Mouse (Mus musculus) brown adipose tissue, adult 24 weeks (tissue): Measurements from ENCODE around the gene Gm9821. TPM values are rescaled to one million over a fixed set of nuclear protein-coding genes. Genes with fewer than 3 reads are reported as not detected.
A peak's percentile ranks its signal among the peaks of the same experiment; 100 is the strongest.

Source experiments
- H3K27ac ChIP-seq: fragments of 200-500 bp; replicated peaks from 2 replicates; pipeline ENCODE4 v1.5.1; 2012; ENCODE audit warnings: low read depth, mild to moderate bottlenecking, low read length
- H3K4me1 ChIP-seq: fragments of 200-500 bp; 2 replicates; pipeline ENCODE4 v1.6.1; 2012; ENCODE audit warnings: low read length, mixed read lengths; ENCODE audit not compliant: control insufficient read depth, insufficient read depth, insufficient read length
- H3K4me3 ChIP-seq: fragments of 200-500 bp; 2 replicates; pipeline ENCODE4 v1.5.1; 2012; ENCODE audit warnings: low read depth, mild to moderate bottlenecking, low read length, moderate library complexity; ENCODE audit not compliant: insufficient read depth
- polyA plus RNA-seq: library from polyadenylated mRNA; stranded (reverse); fragments of >200 nt; gene quantifications from 2 replicates; pipeline ENCODE4 v1.2.4, GENCODE M21; 2012; ENCODE audit not compliant: missing spikeins, insufficient read depth, insufficient read length

The Gm9821 gene
- polyA plus RNA-seq, 1 experiment: not detected

- Histone ChIP-seq H3K27ac (peak overlapping the region; percentile 71), H3K4me1 (peaks cover 49% of the 10 kb centered on the region), H3K4me3 (peak overlapping the region; percentile 54)
Measured at GRCm38 (mm10) chr2:91949411-91950274, 4.1 kb downstream of the Gm9821 start.

- Histone ChIP-seq H3K4me3 (peak overlapping the region; percentile 54), H3K27ac (peak overlapping the region; percentile 71), H3K4me1 (peaks cover 54% of the 10 kb centered on the region)
Measured at GRCm38 (mm10) chr2:91950275-91951085, 5.0 kb downstream of the Gm9821 start.

- Histone ChIP-seq H3K4me1 (peaks cover 52% of the 10 kb centered on the region), H3K4me3 (no peak overlapping the region), H3K27ac (peak overlapping the region; percentile 49)
Measured at GRCm38 (mm10) chr2:91953825-91954224, 8.3 kb downstream of the Gm9821 start.

GRCm38 (mm10) chr2:91955121-91955591 lies 9.7 kb downstream of the Gm9821 start:
- Histone ChIP-seq H3K4me1 (peaks cover 48% of the 10 kb centered on the region), H3K27ac (0 out of 2 replicates have a peak overlapping the region, but pooled peaks have one; percentile 0), H3K4me3 (no peak overlapping the region)

- Histone ChIP-seq H3K4me1 (peaks cover 45% of the 10 kb centered on the region), H3K27ac (no peak overlapping the region)
Measured at GRCm38 (mm10) chr2:91955875-91956274, 10.4 kb downstream of the Gm9821 start.

GRCm38 (mm10) chr2:91957096-91957495 lies 11.6 kb downstream of the Gm9821 start:
- Histone ChIP-seq H3K27ac (no peak overlapping the region), H3K4me1 (peaks cover 44% of the 10 kb centered on the region), H3K4me3 (no peak overlapping the region)

More at GRCm38 (mm10) chr2:91955875-91956274, 10.4 kb downstream of the Gm9821 start:
- H3K4me3 ChIP-seq: no peak overlapping the region

- H3K4me1 ChIP-seq: peaks cover 43% of the 10 kb centered on the region
- no peak overlapping the region for H3K27ac ChIP-seq
- H3K4me3 ChIP-seq: no peak overlapping the region
Measured at GRCm38 (mm10) chr2:91958049-91958448, 12.5 kb downstream of the Gm9821 start.

GRCm38 (mm10) chr2:91958701-91959457 lies 13.4 kb downstream of the Gm9821 start:
- no peak overlapping the region for H3K27ac ChIP-seq
- peaks cover 44% of the 10 kb centered on the region for H3K4me1 ChIP-seq
- H3K4me3 ChIP-seq: no peak overlapping the region

- Histone ChIP-seq H3K4me1 (peaks cover 39% of the 10 kb centered on the region), H3K4me3 (no peak overlapping the region), H3K27ac (peak overlapping the region; percentile 17; the same call in 1 of the 2 replicates)
Measured at GRCm38 (mm10) chr2:91959544-91960410, 14.3 kb downstream of the Gm9821 start.

GRCm38 (mm10) chr2:91960459-91960858 lies 15.0 kb downstream of the Gm9821 start:
- Histone ChIP-seq H3K4me1 (peaks cover 34% of the 10 kb centered on the region), H3K4me3 (no peak overlapping the region), H3K27ac (no peak overlapping the region; the same call in 1 of the 2 replicates)

GRCm38 (mm10) chr2:91961901-91962761 lies 16.6 kb downstream of the Gm9821 start:
- Histone ChIP-seq H3K4me3 (peak overlapping the region; percentile 76), H3K27ac (no peak overlapping the region), H3K4me1 (peaks cover 26% of the 10 kb centered on the region)

- peak overlapping the region; percentile 76 for H3K4me3 ChIP-seq
- H3K4me1 ChIP-seq: peaks cover 26% of the 10 kb centered on the region
- H3K27ac ChIP-seq: no peak overlapping the region
Measured at GRCm38 (mm10) chr2:91962864-91963401, 17.4 kb downstream of the Gm9821 start.

- H3K27ac ChIP-seq: peak overlapping the region; percentile 71
- peak overlapping the region; percentile 76 for H3K4me3 ChIP-seq
- H3K4me1 ChIP-seq: peaks cover 30% of the 10 kb centered on the region
Measured at GRCm38 (mm10) chr2:91963443-91963932, 18.0 kb downstream of the Gm9821 start.
